Mouse (Mus musculus): ENCODE data around the gene Trim15.

The Trim15 gene

DNA sequence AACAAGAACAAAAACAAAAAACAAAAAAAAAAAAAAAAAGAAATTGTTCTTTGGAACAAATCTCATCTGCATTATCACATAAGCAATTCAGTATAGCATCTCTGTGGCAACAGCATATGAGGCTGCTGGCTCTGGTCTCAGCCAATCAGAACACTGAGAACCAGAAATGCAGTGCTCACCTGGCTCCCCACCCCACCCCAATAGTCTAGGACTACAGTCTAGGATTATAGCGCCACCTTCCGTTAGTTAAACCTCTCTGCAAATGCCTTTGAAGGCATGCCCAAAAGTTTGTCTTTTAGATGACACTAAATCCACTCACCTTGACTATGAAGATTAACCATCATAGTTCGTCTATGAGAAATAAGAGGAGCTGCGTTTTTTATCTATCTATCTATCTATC, 41.5 kb downstream of the Trim15 start:
- peak in 1 of 2 experiments; percentile 48 for DNase-seq

DNA sequence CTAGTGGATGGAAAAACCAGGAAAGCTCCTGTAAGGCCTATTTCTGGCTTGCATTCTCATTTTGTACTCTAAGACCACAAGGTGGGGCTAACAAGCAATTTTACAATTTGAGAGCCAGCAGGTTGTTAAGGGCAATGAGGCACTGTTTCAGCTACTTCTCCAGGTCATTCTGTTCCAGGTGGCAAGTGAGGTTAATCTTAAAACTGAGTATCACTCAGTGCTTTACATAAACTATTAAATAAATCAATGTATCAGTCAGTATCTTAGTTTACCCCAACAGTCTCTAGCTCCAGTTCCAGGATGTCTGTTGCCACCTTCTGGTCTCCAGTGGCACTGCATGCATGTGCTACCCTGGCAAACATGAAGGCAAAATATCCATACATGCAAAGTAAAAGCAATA, 43.0 kb downstream of the Trim15 start:
- peak; percentile 35 to 53 for DNase-seq

DNA sequence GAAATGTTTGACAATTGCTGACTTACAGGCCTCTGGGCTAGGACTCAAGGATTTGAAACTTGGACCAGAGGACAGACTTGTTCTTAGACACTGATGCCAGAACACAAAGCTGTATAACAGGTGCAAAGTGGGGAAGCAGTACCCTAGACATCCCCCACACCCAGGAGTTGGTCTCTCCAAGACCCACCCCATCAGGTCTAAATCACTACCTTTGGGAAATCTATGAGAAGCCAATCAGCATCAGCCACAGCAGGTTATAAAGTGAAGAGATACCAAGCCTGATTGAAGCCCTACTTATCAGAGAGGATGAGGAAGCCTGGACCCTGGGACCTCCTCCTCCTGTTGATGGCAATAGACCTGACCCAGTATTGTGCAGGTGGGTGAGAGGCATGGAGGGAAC, 55.1 kb downstream of the Trim15 start, which contains the start of gene H2-M10.6:
Gene H2-M10.6, plus strand, starts transcription at position 301 of the 400 bp plus-strand sequence.
- DNase-seq = no peak

Data from cerebellum, adult 18-20 months (tissue).